Mouse (Mus musculus) liver, adult 2 months (tissue): ENCODE data around the gene Kif26b. TPM values are rescaled to one million over a fixed set of nuclear protein-coding genes. Genes with fewer than 3 reads are reported as not detected.

Source experiments
- DNase-seq: peaks from one replicate; pipeline ENCODE4 v3.0.0-alpha.2; 2011; ENCODE audit warnings: low read depth, low spot score; ENCODE audit errors: extremely low read depth
- H3K27ac ChIP-seq: fragments of 200-500 bp; replicated peaks from 2 replicates; pipeline ENCODE4 v1.5.1; 2012; ENCODE audit warnings: low read depth, mild to moderate bottlenecking, control low read depth, inconsistent platforms, low read length; ENCODE audit not compliant: insufficient read depth
- H3K27me3 ChIP-seq: fragments of 200-500 bp; 2 replicates; pipeline ENCODE4 v1.6.1; 2012; ENCODE audit warnings: mild to moderate bottlenecking, moderate library complexity, low read length, inconsistent platforms; ENCODE audit not compliant: control insufficient read depth, insufficient read depth
- H3K36me3 ChIP-seq: fragments of 200-500 bp; 2 replicates; pipeline ENCODE4 v1.6.1; 2012; ENCODE audit warnings: low read length, inconsistent platforms; ENCODE audit not compliant: control insufficient read depth, insufficient read depth
- H3K4me1 ChIP-seq: fragments of 200-500 bp; 2 replicates; pipeline ENCODE4 v1.6.1; 2011; ENCODE audit warnings: low read length; ENCODE audit not compliant: control insufficient read depth, insufficient read depth
- H3K4me3 ChIP-seq: fragments of 200-500 bp; 2 replicates; pipeline ENCODE4 v1.5.1; 2011; ENCODE audit warnings: low read depth, mild to moderate bottlenecking, control low read depth, low read length, moderate library complexity; ENCODE audit not compliant: insufficient read depth
- H3K79me2 ChIP-seq: fragments of 200-500 bp; 2 replicates; pipeline ENCODE4 v1.6.1; 2012; ENCODE audit warnings: inconsistent platforms, mild to moderate bottlenecking, low read length, moderate library complexity; ENCODE audit not compliant: control insufficient read depth, insufficient read depth
- H3K9ac ChIP-seq: fragments of 200-500 bp; 2 replicates; pipeline ENCODE4 v1.6.1; 2012; ENCODE audit warnings: low read depth, mild to moderate bottlenecking, control low read depth, inconsistent platforms, low read length
- CTCF ChIP-seq: fragments of 200-500 bp; IDR thresholded peaks from 2 replicates; pipeline ENCODE4 v1.5.1; 2011; ENCODE audit warnings: low read depth, low read length, control low read depth
- POLR2A ChIP-seq: fragments of 200-500 bp; IDR thresholded peaks from 2 replicates; pipeline ENCODE4 v1.6.1; 2011; ENCODE audit warnings: low read length, control low read depth; ENCODE audit not compliant: insufficient read depth; ENCODE audit errors: extremely low read depth
- WGBS: fragments of 180-500 bp; shearing (Covaris S2); methylation state at CpG from one replicate; pipeline ENCODE4 v1.1.7; 2018; 5-methylcytosine and 5-hydroxymethylcytosine counted together
- polyA plus RNA-seq: library from polyadenylated mRNA; depleted of rRNA; stranded (reverse); fragments of >200 nt; gene quantifications from 2 replicates; pipeline ENCODE4 v1.2.3, GENCODE M21; 2012
- total RNA-seq: library from RNA; depleted of rRNA; stranded (reverse); fragments of >200 nt; gene quantifications from 2 replicates; pipeline ENCODE4 v1.2.3, GENCODE M21; 2014

The Kif26b gene
- total and polyA plus RNA-seq, 2 experiments: 0.10 to 0.28 TPM

DNA sequence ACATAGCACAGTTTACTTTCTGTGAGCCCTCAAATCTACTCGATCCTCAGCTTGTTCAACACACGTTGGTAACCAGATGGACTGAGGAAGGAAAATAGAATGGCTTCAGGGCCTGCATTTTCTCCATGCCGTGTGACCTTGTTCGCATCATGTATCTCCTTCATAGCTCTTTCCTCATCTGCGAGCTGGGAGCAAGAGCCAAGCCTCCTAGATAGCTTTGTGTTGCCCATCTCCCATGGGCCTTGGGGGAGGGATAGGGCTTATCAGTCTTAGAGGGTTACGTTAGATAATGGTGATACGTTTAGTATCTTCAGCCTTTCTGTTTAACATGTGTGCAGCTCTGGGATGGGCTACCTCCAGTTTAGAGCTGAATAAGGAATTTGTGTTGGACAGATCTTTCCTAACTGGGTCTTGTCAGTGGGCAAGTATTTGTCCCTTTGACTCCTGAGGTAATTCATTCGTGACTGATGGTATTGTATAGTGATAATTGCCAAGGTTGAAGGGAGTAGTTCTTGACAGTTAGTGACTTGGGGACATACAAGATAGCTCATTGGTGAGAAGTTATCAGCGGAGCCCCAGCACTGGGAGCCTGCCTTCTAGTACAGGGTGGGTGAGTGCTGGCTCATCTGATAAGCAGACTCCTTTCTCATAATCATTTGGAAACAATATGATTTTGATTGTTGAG, 183.4 kb downstream of the Kif26b start:
- no peaks in the 10 kb centered on the region for H3K4me1 ChIP-seq
- no peak overlapping the region for H3K9ac ChIP-seq
- no peak overlapping the region for H3K4me3 ChIP-seq
- H3K36me3 ChIP-seq: no peaks in the 10 kb centered on the region
- no peak for DNase-seq
- TF ChIP-seq CTCF: no peak
- TF ChIP-seq POLR2A: no peak
- no peak overlapping the region for H3K27ac ChIP-seq
- no peaks in the 10 kb centered on the region for H3K79me2 ChIP-seq
- H3K27me3 ChIP-seq: no peaks in the 10 kb centered on the region
- 80% methylated on average over 9 of the region's 9 CpGs for WGBS

DNA sequence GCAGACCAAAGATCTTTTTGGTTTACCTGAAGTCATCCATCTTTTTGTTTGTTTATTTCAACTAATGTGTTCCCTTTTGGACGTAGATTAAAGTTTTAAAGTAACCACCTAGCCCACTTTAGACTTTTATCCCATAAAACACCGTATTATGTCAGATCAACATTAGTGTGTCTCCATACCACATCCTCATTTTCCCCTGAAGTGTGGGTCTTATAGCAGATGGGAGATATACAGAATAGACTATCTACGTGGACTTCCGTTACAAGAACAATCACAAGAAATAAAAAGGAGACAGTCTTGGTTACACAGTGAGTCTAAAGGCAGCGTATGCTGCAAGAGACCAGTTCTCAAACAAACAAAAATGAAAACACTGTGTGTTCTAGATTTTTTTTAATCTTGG, 185.3 kb downstream of the Kif26b start:
- H3K27ac ChIP-seq: no peak overlapping the region
- TF ChIP-seq CTCF (no peak), POLR2A (no peak)
- 88% methylated on average over 5 of the region's 5 CpGs for WGBS
- H3K79me2 ChIP-seq: no peaks in the 10 kb centered on the region
- H3K4me3 ChIP-seq: no peak overlapping the region
- no peaks in the 10 kb centered on the region for H3K4me1 ChIP-seq
- H3K36me3 ChIP-seq: no peaks in the 10 kb centered on the region
- H3K27me3 ChIP-seq: no peaks in the 10 kb centered on the region
- DNase-seq: no peak
- no peak overlapping the region for H3K9ac ChIP-seq

DNA sequence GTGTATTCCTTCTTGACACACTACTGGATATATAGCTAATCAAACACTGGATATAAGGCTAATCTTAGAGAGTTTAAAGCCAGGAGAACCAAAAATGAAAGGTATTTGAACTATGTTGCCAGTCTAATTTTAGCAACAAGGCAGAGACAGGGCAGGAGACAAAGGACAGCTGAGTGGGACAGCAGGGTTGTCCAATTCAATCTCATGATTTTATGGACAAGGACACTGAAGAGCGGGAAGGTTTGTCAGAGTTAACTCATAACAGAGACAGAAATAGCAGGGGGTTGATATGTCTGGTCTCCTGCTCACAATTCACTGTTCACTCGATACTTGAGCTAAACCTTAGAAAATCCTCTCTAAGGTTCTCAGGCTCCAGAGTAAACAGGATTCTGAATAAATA, 187.5 kb downstream of the Kif26b start:
- Histone ChIP-seq H3K9ac (no peak overlapping the region), H3K79me2 (no peaks in the 10 kb centered on the region), H3K27ac (no peak overlapping the region), H3K27me3 (0 out of 2 replicates have a peak, but pooled peaks cover 2% of the 10 kb centered on the region), H3K4me1 (no peaks in the 10 kb centered on the region), H3K36me3 (no peaks in the 10 kb centered on the region), H3K4me3 (no peak overlapping the region)
- TF ChIP-seq CTCF (no peak), POLR2A (no peak)
- WGBS: 79% methylated on average over 2 of the region's 2 CpGs
- DNase-seq: no peak

DNA sequence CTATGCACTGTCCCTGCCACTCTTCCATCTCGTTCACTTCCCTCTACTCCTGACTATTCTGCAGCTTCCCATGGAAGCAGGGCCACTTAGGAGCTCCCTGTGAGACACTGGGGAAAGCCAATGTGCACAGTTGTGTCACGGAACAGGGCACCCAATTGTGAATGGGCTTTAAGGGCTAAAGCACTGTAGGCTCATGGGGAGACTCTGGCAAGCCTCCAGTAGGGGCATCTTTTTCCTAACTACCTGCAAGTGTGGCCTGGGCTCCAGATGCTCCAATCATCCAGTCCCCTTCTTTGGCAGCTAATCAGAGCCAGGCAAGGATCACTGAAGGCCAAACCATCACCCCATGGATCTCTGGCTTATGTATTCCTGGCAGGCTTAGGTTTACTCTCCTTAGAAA, 191.9 kb downstream of the Kif26b start:
- H3K36me3 ChIP-seq: no peaks in the 10 kb centered on the region
- no peak overlapping the region for H3K27ac ChIP-seq
- no peak for DNase-seq
- no peaks in the 10 kb centered on the region for H3K4me1 ChIP-seq
- 77% methylated on average over 2 of the region's 2 CpGs for whole genome bisulfite sequencing
- H3K27me3 ChIP-seq: 0 out of 2 replicates have a peak, but pooled peaks cover 2% of the 10 kb centered on the region
- TF ChIP-seq CTCF (no peak), POLR2A (no peak)
- H3K4me3 ChIP-seq: no peak overlapping the region
- H3K9ac ChIP-seq: no peak overlapping the region
- no peaks in the 10 kb centered on the region for H3K79me2 ChIP-seq

DNA sequence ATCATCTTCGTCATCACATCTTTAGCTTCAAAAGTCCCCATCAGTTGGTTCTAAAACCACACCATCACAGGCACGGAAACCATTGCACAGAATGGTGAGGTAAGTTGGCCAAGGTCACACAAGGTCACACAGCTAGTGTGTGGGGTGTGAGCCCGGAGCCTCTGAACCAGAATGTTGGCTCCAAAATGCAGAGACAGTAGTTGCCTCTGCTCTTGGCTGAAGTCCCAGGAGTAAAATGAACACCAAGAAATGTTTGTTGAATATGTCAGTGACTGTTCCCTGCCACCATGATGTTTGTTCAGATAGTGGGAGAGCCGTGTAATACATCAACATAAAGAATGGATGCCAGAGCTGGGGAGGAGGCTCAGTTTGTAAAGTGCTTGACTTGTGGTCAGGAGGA, 193.9 kb downstream of the Kif26b start:
- H3K79me2 ChIP-seq: no peaks in the 10 kb centered on the region
- H3K4me1 ChIP-seq: no peaks in the 10 kb centered on the region
- no peak for TF ChIP-seq CTCF
- no peak for TF ChIP-seq POLR2A
- H3K36me3 ChIP-seq: no peaks in the 10 kb centered on the region
- no peak overlapping the region for H3K9ac ChIP-seq
- DNase-seq: no peak
- H3K4me3 ChIP-seq: no peak overlapping the region
- H3K27ac ChIP-seq: no peak overlapping the region
- 0 out of 2 replicates have a peak, but pooled peaks cover 2% of the 10 kb centered on the region for H3K27me3 ChIP-seq
- 55% methylated on average over 4 of the region's 4 CpGs for WGBS

DNA sequence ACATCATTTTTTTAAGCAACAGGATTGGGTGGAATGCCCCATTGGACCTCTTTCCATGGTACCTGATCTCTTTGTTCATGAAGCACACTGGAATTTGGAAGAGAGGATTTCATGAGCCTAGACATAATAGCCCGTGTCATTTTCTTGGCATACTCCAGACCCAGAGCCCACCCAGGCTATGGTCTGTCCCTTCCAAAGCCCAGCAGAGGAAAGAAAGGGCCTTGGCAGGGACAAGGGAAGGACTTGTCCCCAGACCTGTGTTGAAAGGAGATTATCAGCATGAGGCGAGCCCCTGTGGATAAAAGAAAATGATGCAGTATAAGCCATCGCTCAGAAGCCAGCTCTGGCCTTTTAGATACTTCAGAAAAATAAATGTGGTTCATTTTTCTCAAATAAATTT, 196.6 kb downstream of the Kif26b start:
- 84% methylated on average over 3 of the region's 3 CpGs for WGBS
- TF ChIP-seq CTCF (no peak), POLR2A (no peak)

More for the DNA sequence above, 196.6 kb downstream of the Kif26b start:
- Histone ChIP-seq H3K4me3 (no peak overlapping the region), H3K27me3 (no peaks in the 10 kb centered on the region), H3K36me3 (no peaks in the 10 kb centered on the region), H3K79me2 (no peaks in the 10 kb centered on the region), H3K9ac (no peak overlapping the region), H3K4me1 (no peaks in the 10 kb centered on the region), H3K27ac (no peak overlapping the region)
- DNase-seq: no peak
